Mouse (Mus musculus): ENCODE data around the gene Fbxo34.

Fbxo34 gene

DNA sequence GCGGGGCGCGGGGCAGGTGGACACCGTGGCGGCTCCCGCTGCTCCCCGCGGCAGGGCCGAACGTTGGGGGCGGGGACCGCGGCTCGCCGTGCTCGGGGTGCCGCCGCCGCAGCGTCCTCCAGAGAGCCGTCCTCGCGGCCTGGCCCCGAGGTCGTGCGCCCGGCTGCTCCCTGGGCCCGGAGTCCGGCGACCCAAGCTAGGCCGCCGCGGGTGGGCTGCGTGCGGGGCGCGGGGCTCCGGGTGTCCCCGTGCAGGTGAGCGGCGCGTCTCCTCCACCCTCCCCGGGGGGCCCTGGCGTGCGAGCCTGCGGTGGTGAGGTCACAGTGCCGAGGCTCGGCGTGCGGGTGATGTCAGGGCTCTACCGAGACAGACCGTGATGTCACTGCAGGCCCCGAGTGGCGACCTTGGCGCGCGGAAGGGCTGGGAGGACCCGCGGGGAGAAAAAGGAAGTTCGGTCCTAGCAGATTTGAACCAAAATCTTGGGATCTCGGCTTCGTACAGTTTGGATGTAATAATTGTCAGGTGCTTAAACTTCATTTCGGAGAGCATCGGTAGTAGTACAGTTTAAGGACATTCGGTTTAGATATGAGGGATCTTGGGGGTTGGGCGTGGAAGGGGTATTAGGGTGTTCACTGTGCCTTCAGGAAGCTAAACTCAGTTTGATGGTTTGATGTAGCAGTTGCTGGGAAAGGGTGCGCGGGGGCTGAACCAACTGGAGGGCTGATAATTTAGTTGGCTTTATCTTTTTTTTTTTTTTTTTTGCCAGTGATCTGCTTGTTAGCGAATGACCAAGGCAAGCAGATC, 22.7 kb downstream of the Fbxo34 start:
- DNase-seq (ENCODE audit: low spot score) = peak; percentile 48

DNA sequence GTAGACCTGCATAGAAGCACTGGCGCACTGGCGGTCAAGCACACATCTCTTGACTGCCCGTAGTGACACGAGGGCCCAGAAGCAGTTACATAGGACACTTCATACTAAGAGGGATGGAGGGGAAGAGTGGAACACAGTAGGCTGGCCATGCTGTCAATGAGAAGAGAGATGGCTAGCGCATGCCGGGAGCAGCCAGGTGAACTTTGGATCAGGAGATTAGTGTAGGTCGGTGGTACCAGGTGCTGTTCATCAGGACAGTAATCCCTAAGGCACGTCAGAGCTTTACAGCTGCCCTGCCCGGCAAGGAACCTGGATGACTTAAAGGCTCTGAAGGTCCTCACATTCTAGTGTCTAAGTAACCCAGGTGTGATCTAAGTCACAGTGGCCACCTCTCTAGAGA, 23.7 kb downstream of the Fbxo34 start:
- DNase-seq (ENCODE audit: low spot score) = no peak

DNA sequence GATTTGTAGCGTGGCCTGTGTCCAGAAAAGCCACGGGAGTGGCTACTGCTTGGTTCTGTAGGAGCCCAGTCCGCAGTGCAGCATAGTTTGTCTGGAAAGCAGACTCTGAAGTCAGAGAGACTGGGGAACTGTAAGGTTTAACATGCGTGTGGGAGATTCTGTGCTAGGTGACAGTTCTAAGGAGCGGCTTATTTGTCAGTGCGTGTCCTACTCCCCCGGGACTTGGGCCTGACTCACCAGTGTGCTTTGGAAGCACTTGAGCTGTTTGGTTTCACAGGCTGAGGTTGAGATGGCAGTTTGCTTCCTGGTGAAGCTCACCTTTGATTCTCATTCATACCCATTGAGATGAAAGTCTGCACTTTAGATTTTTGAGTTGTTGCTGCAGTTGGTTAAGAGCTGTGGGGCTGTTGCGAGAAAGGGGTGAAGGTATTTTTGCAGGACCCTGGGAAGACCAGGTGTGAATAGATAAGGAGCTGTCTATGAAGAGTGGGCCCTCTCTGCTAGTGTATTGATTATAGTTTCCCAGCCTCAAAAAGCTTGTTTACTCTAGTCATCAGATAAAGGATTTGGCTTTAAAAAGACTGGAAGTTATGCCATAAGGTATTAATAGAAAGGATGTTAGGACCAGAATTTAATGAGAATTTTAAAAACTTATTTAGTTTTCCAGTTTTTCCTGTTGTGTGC, 24.5 kb downstream of the Fbxo34 start:
- DNase-seq (ENCODE audit: low spot score) = no peak

DNA sequence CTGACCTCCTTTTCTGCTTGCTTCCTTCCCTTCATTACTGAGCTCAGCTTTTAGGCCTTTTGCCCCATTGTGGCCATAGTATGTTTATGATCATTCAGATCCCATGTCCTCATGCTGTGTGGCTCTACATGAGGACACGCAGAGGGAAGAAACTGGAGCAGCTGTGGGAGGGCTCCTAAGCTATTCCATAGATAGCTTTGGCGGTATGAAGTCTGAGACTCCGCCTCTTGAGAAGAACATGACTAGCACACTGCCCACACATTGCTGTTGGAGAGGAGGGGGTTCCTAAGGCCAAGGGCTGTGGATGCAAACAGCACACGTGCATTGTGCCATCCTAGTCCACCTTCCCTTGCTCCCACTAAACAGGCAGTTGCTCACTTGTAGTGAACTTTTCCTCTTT, 26.0 kb downstream of the Fbxo34 start:
- DNase-seq (ENCODE audit: low spot score) = no peak

DNA sequence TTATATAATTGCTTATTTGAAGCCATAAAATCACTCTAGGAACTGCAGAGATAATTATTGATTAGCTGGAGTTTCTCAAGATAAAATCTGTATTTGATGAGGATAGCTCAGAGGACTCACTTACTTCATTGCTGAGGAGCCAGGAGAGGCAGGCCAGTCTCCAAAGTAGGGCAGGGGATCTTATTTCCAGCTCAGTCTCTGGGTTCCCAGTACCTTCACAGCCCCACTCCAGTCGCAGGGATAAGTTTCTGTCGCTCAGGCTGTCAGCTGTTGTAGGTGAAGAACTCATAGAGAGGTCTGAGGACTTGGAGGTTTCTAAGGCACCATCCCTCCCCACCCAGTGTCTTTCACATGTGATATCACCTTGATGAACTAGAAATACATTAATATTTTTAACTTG, 27.5 kb downstream of the Fbxo34 start:
- no peak for DNase-seq (ENCODE audit: low spot score)

DNA sequence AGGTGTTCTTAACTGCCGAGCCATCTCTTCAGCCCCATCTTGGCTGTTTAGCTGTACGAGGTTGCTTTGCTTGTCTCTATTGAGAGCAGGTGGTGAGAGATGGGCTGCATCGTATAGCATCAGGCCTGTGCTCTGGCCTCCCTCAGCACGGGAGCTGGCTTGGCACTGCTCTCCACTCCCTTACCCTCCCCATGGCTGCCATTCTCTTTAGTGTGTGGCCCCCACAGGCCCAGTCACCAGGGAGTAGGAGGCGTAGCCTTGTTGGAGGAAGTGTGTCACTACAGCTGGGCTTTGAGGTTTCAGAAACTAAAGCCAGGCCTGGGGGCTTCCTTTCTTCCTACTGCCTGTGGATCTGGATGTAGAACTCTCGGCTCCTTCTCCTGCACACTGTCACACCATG, 32.0 kb downstream of the Fbxo34 start:
- DNase-seq (ENCODE audit: low spot score) = no peak

DNA sequence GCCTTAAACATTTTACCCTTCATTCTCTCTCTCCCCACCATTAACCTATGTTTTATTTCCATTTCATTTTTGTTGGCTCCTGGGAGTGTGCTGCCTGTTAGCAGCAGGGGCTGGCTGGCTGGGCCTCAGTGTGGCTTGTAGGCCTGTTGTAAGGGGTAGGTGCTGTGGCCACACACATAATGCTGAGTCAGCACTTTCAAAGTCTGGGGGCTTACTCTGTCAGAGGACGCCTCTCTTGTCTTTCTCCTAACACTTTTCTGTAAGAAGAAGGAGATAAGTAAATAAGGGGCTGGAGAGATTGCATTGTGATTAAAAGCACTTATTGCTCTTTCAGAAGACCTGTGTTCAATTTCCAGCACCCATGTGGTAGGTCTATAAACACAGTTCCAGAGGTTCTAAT, 32.9 kb downstream of the Fbxo34 start:
- no peak for DNase-seq (ENCODE audit: low spot score)

DNA sequence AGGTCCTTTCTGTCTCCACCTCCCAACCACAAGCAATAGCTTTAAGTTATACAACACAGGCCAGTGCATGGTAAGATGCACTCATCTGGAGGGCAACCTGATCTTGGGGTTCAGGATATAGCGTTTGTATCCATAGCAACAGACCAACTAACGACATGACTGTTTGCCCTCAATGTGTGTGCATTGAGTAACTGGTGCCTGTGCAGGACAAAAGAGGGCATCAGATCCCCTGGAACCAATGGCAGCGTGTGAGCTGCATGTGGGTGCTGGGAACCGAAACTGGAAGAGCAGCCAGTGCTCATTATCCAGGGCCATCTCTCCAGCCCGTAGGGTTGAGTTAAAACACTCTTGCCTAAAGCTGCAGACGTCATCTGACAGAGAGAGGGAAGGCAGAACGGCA, 38.5 kb downstream of the Fbxo34 start:
- no peak for DNase-seq (ENCODE audit: low spot score)

DNA sequence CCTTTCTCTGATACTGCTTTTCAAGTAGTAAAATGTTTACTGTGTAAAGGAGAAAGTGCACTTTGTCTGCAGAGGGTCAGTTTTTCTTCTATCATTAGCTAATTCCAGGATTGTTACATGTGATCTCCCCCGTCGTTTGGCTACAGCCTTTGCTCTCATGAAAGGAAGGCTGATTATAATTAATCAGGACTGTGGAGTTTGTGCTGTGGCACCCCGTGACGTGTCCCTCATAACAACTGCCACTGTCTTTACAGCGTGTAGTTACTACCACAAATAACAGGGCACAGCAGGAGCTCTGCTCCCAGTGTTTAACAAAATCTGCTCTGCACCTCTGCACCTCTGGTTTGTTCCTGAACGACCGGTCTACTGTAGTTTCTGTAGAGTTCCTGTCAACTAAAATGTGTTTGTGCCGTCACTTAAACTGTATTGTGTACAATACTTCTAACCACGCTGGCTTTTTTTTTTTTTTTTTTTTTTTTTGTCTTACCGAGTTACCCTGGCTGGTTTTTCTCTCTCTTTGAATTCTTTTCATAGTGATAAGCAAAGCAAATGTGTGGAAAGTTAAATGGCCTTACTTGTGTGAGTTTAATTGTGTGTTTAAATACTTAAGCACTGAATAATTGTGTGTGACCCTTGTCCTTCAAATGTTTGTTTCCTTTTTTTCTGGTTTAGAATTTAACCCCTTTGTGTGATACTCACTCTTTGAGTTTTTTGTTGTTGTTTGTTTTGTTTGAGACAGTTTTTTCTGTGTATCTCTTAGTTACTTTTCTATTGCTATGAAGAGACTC, 39.3 kb downstream of the Fbxo34 start:
- DNase-seq (ENCODE audit: low spot score) = no peak

DNA sequence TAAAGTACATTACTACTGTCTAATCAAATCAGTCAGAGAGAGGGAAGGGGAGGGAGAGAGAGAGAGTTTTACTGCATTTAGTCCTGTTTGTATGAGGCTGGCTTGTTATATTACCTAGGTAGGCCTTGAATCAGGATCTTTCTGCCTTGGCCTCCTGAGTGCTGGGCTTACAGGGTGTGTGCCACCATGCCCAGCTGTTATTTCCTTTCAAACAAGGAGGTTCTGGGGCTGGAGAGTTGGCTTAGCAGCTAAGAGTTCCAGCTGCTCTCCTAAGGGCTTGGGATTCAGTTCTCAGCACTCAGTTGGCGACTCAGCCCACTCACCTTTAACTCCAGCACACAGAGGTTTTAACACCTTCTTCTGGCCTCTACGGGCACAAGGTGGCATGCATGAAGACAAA, 40.5 kb downstream of the Fbxo34 start:
- DNase-seq (ENCODE audit: low spot score) = no peak

DNA sequence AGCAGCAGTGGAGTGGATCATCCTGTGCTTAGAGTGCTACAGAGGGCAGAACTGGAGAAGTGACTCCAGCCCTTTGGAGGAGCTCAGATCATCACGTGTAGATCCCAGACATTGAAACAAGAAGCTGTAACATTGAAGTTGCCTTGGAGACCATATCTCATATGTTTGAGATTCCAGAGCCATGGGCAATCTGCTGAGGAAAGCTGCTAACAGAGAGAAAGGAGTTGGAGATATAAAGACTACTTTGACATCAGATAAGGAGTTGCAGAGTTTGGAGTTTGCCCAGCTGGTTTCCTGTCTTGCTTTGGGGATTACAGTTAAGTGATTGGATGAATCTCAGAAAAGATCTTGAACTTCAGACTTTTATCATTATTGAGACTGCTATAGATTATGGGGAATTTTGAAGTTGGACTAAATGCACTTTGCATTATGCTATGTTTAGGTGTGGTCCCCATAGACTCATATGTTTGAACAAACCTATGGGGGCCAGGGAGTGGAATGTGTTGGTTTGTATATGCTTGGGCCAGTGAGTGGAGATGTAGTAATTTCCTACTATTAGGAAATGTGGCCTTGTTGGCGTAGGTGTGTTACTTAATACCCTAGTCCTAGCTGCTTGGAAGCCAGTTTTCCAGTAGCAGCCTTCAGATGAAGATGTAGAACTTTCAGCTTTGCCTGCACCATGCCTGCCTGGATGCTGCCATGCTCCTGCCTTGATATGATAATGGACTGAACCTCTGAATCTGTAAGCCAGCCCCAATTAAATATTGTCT, 43.6 kb downstream of the Fbxo34 start:
- no peak for DNase-seq (ENCODE audit: low spot score)

DNA sequence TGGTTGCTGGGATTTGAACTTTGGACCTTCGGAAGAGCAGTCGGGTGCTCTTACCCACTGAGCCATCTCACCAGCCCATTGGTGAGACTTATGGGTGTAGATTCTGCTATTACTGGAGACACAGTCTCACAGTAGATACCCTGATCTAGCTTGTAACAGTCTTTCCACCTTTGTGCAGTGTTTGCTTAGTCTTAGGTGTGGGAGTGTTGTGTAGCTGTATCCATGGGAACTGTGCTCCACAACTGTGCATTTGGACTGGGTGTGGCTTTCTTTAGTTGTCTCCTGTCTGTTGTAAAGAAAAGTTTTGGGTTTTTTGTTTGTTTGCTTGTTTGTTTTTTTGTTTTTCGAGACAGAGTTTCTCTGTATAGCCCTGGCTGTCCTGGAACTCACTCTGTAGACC, 45.7 kb downstream of the Fbxo34 start:
- no peak for DNase-seq (ENCODE audit: low spot score)

DNA sequence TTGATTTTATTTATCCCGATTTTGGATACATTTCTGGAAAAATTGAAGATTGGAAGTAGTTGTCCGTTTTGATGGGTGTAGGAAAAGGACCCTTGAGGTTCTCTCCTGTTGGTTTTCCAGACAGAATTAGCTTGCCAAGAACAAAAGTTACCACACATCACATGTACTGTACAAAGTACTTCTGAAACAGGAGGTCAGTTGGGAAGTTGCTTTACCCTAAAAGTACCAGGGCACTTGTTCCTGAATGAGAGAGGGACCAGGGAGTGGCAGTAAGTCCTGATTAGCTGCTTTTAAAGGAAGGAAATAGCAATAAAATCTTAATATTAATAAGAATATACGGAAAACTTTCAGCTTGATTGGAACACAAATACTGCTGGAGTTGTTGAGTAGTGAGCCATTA, 46.9 kb downstream of the Fbxo34 start:
- no peak for DNase-seq (ENCODE audit: low spot score)

DNA sequence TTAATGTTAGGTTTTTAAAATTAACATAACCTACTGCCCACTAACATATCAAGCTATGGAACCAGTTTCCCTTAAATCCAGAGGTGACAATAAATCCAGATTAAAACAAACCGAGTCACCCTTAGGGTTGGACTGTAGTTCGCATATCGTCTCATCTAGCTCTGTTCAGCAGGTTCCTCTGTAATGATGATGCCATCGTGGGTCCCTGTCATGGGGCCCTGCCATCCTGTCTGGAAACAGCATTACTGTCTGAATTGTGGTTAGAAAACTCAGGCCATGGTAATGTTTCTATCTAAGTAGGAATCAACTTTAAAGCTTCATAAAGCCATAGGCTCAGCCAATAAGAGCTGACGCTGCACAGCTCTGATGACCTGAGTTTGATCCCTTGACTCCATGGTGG, 48.4 kb downstream of the Fbxo34 start:
- no peak for DNase-seq (ENCODE audit: low spot score)

DNA sequence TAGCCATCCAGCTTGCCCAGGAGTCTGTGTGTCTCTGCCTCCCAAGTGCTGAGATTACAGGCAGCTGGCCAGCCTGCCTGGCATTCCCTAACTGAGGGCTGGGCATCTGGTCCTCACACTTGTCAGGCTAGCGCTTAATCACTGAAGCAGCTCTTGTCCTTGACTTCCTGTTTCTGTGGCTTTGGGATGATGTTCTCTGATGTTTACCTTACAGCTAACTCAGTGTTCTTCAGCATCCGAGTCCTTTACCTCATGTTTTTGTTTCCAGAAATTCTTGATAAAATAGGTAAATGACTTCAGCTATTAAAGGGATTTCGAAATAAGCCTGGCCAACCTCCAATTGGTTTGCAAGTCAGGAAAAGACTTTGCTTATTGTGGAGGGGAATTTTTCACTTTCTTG, 53.8 kb downstream of the Fbxo34 start:
- no peak for DNase-seq (ENCODE audit: low spot score)

DNA sequence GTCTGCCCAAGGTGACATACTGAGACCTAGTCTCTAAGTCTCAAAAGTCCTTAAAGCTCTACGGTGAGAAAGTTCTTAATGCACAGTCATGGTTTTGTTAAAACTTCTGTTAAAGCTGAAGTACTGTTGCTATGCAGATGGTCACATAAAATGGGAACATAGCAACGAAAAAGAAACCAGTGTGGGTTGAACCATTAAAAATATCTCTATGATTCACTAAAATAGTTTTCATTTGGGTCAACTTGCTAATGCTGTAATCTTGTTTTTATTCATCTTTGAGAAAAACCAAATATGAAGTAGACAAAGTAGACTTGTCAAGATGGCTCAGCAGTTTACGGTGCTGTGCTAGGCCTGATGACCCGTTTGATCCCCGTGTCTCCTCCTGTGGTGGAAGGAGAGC, 56.5 kb downstream of the Fbxo34 start:
- DNase-seq (ENCODE audit: low spot score) = no peak

DNA sequence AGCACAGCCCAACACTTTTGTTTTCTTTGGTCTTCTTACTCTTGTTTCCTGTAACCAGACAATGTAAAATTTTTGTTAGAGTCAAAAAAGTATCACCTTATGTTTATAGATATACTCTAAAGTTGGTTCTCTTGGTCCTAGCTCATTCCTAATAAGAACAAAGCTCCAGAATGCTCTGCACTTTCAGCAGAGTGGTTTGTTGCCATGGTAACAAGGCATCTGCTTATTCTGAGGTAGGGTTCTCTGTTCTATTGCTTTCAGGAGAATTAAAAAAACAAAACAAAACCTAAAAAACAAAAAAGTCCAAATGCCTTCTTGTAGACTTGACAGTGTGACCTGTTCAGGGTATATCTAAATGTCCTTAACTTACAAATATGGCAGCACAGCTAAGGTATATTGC, 57.8 kb downstream of the Fbxo34 start:
- no peak for DNase-seq (ENCODE audit: low spot score)

DNA sequence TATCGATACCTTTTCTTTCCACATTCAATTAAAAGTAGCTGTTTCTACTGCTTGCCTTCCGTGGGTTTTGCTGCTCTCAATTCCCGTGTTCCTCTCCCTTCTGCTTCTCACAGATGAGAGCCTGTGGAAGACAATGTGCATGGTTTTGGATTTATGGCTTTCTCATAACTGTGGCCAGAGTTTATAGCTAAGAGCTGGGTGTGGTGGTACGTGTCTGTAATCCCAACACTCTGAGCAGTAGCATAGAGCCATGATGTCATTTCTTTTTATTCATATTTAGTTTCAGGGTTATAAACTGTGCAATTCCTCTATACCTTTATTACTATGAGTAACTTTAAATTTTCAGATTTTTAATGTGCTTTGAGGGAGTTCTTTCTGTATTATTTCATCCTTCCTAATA, 60.0 kb downstream of the Fbxo34 start:
- no peak for DNase-seq (ENCODE audit: low spot score)

DNA sequence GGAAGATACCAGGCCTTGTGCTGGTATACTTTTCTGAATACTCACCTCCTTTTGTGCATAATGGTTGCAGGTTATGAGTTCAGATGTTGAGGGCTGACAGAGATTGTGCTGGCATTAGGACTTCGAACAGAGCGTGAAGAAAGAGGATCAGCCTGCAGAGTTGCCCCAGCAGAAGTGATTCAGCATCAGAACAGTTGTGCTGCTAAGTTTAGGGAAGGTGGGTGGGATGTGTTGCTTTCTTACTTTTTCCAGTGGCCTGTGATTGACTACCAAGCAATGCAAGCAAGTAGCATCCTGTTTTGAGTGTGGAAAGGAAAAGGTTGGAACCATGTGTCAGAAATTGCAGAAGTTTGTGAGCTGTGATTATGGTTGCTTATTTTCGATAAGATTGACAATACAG, 63.4 kb downstream of the Fbxo34 start:
- no peak for DNase-seq (ENCODE audit: low spot score)

DNA sequence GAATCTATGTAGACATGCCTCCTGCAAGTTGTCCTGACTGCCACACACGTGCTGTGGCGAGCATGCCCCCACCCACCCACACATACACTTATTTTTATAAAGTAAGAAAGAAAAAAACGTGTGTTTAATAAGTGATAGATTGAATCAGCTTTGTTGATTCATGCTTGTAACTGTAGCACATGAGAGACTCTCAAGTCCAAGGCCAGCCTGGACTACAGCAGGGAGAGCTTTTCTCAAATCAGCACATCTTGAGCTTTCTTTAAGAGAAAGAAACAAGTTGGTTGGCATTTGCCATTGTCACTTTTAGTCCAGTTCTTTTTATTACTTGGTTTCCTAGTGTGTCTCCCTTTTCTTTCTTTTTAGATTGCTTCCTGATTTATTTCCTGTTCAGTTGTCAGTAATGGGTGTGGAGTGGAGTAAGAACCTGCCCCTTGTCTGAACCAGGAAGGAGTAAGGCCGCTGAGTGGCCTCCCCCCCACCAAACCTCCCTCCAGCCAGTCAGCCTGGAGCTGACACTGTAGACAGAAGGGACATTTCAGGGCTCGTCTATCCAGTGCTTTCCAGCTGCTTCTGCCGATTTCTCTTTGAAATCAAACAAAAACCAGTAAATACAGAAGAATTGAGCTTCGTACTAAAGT, 64.7 kb downstream of the Fbxo34 start:
- DNase-seq (ENCODE audit: low spot score) = peak; percentile 24

DNA sequence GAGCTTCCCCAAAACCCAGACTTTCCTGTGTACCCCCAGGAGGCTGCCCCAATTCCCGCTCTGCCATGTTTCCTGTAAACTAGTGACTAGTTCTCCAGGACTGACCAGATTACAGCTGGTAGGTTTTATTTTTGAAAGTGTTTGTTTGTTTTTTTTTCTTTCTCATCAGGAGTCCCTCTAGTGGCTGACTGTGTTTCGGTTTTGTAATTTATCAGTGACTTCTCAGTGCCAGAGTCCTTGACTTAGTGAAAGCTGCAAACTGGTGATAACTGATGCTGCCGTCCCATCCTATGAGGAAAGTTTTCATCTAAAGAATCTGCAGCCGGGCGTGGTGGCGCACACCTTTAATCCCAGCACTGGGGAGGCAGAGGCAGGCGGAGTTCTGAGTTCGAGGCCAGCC, 65.4 kb downstream of the Fbxo34 start:
- no peak for DNase-seq (ENCODE audit: low spot score)

DNA sequence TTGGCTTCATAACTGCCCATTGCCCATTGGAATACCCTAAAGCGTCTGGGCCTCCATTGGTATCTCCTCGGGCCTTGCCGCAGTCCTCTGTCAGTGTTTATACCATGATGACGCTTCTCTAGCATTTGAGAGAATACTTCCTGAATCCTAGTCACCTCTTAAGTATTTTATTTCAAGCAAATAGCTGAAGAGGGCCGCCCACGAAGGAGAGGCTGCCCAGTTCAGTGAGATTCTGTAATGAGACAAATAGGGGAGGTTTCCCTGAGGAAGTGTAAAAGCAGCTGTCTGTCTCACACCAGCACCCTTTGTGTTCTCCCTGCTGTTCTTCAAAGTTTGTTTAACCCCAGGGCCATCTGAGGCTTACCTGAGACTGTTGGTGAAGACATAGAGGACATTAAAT, 66.5 kb downstream of the Fbxo34 start:
- no peak for DNase-seq (ENCODE audit: low spot score)
